Mouse (Mus musculus) erythroblast, embryonic 14.5 days (primary cell): ENCODE data around the gene Adgrl3.

Experiments used
- GATA1 ChIP-seq: IDR thresholded peaks from 2 replicates; pipeline ENCODE4 v1.6.1; 2012; ENCODE audit warnings: low read length, inconsistent platforms, mixed read lengths
- TAL1 ChIP-seq: IDR thresholded peaks from 3 replicates; pipeline ENCODE4 v1.6.1; 2012; ENCODE audit warnings: low read length, inconsistent platforms, mixed read lengths

DNA sequence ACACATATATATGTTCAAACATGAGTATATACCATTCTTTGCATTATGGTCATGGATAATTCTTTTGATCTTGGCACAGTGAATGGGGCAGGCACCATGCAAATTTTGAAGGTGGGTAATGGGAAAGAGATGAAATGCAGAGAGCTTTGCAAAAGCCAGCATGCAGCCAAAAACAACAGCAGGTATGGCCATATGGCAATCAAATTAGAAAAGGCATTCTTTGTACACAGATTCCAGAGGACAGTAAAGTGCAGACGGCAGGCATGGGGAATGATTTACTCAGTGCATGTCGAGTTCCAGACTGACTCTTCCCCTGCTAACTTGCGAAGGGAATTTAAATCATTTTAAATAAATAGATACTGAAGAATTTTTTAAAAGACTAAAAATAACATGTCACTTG lies 716.1 kb downstream of the Adgrl3 start:
- TF ChIP-seq TAL1: no peak
- no peak for TF ChIP-seq GATA1
